Mouse (Mus musculus) c-Kit-positive CD71-positive TER-119-negative erythroid progenitor cells, embryonic 14.5 days (primary cell): ENCODE measurements around the gene Akt1s1.

Experiments
- DNase-seq: peaks from one replicate; pipeline ENCODE4 v3.0.0-alpha.2; 2013; ENCODE audit warnings: low read depth

The Akt1s1 gene

GRCm38 (mm10) chr7:44853596-44854355 is 5.0 kb downstream of the Akt1s1 start:
- no peak for DNase-seq

- DNase-seq, result peak; percentile 76
Observed at GRCm38 (mm10) chr7:44854356-44855031, 5.7 kb downstream of the Akt1s1 start.

- DNase-seq, result no peak
Observed at GRCm38 (mm10) chr7:44855036-44855435, 6.2 kb downstream of the Akt1s1 start.

GRCm38 (mm10) chr7:44856265-44856916 is 7.6 kb downstream of the Akt1s1 start:
- DNase-seq, result no peak

GRCm38 (mm10) chr7:44857042-44857552 is 8.3 kb downstream of the Akt1s1 start, which contains the start of gene Pnkp:
Gene Pnkp (plus strand): TSS chr7:44857139.
- DNase-seq, result peak; percentile 81

GRCm38 (mm10) chr7:44857905-44858304 is 9.1 kb downstream of the Akt1s1 start:
- DNase-seq, result peak; percentile 74

- DNase-seq, result no peak
Observed at GRCm38 (mm10) chr7:44859896-44860295, 11.1 kb downstream of the Akt1s1 start.

GRCm38 (mm10) chr7:44860576-44861428 is 12.0 kb downstream of the Akt1s1 start:
- no peak for DNase-seq

- DNase-seq, result no peak
Observed at GRCm38 (mm10) chr7:44861429-44861816, 12.6 kb downstream of the Akt1s1 start.

GRCm38 (mm10) chr7:44862434-44862833 is 13.6 kb downstream of the Akt1s1 start:
- DNase-seq, result no peak

- DNase-seq, result no peak
Observed at GRCm38 (mm10) chr7:44863210-44863609, 14.4 kb downstream of the Akt1s1 start.

GRCm38 (mm10) chr7:44863982-44864494 is 15.2 kb downstream of the Akt1s1 start:
- DNase-seq, result no peak

- no peak for DNase-seq
Observed at GRCm38 (mm10) chr7:44864595-44865542, 16.1 kb downstream of the Akt1s1 start.

- no peak for DNase-seq
Observed at GRCm38 (mm10) chr7:44866276-44867009, 17.7 kb downstream of the Akt1s1 start.

- no peak for DNase-seq
Observed at GRCm38 (mm10) chr7:44867010-44867702, 18.4 kb downstream of the Akt1s1 start.

- no peak for DNase-seq
Observed at GRCm38 (mm10) chr7:44867802-44868201, 19.0 kb downstream of the Akt1s1 start.

GRCm38 (mm10) chr7:44868465-44868864 is 19.7 kb downstream of the Akt1s1 start:
- DNase-seq, result no peak

- DNase-seq, result no peak
Observed at GRCm38 (mm10) chr7:44868919-44869696, 20.3 kb downstream of the Akt1s1 start.
